Mouse (Mus musculus) lung, postnatal 0 days (tissue): ENCODE measurements at regions not wholly inside any gene's neighbourhood (a gene's known extent, or its start where the extent isn't known, plus 50 kb on each side); places are given as distances from the start of the nearest gene placed in this dataset.

Experiments used
- CTCF ChIP-seq: IDR thresholded peaks from 2 replicates; pipeline ENCODE4 v1.5.1; 2016; ENCODE audit warnings: antibody characterized with exemption, mild to moderate bottlenecking
- EP300 ChIP-seq: IDR thresholded peaks from 2 replicates; pipeline ENCODE4 v1.6.1; 2016; ENCODE audit warnings: antibody characterized with exemption, mild to moderate bottlenecking, control low read depth

DNA sequence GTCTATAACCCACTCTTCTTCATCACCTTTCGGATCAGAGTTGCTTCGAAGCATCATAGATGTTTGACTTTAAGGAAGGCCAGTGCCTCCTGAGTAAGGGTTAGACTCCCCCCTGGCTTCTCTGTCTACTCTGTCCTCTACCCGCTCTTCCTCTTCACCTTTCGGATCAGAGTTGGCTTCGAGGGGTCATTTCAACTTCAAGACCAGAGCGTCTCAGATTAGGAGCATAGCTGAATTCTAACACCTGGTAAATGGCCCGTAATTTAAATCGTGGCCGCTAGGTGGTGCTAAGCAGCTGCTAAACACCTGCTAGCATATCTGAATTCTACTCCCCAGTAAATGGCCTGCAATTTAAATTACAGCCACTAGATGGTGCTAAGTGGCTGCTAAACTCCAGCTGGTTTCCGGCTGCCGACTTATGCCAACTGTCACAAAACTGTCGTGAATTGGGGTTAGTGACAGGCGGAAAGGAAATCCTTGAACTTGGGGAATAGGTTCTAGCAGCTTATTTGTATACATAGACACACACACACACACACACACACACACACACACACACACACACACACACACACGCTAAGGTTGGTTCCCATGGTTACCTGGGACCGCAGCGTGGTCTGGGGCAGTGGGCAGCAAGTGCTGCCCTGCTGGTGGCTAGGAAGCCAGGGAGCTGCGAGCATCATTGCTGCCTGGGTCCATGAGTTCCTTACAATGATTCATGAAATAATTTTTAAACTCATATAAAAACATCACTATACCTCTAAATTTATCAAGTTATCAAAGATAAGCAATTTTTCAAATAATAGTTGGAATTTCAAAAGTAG is 64.8 kb upstream of the B3galnt2 start:
- TF ChIP-seq CTCF (peak; percentile 98), EP300 (0 out of 2 replicates have a peak, but pooled peaks have one; percentile 49)
